Mouse (Mus musculus) liver, adult 2 months (tissue): Measurements from ENCODE around the gene Nup188.
A peak's percentile ranks its signal among the peaks of the same experiment; 100 is the strongest.

ENCODE experiments used
- CTCF ChIP-seq: fragments of 200-500 bp; IDR thresholded peaks from 2 replicates; pipeline ENCODE4 v1.5.1; 2011; ENCODE audit warnings: low read depth, low read length, control low read depth
- POLR2A ChIP-seq: fragments of 200-500 bp; IDR thresholded peaks from 2 replicates; pipeline ENCODE4 v1.6.1; 2011; ENCODE audit warnings: low read length, control low read depth; ENCODE audit not compliant: insufficient read depth; ENCODE audit errors: extremely low read depth

GRCm38 (mm10) chr2:30237199-30237880 lies 48.9 kb upstream of the Nup188 start, which contains the start of gene Lrrc8a:
- TF ChIP-seq CTCF: peak; percentile 40
- TF ChIP-seq POLR2A: peak; percentile 75
